Mouse (Mus musculus): ENCODE measurements around the gene Pkig. TPM values are rescaled to one million over a fixed set of nuclear protein-coding genes. Genes with fewer than 3 reads are reported as not detected.

The Pkig gene
- polyA plus RNA-seq, 1 experiment from 2014 or later = 87.0 TPM

DNA sequence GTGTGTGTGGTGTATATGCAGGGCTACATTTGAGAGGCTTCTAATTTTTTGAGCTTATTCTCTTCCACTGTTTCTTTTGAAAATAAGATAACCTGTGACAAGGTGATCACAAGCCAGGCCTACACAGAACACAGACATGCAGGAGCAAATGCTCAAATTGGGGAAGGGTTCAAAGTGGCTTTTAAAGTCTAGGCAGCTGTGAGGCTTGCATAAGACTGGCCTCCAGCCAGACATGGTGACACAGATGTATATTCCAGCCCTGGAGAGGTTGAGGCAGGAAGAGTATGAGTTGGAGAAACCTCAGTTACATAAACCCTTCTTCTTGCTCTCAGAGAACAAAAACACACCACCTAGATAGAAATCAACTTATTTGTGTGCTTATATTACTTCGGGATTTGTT, 108.7 kb downstream of the Pkig start:
- DNase-seq (ENCODE audit: low read depth, low spot score) (no peak), ATAC-seq (no peak)
- in situ Hi-C loops (cut with MboI; ENCODE audit: low pct_unique_long_range_greater_than_20kb) = no loop called here
- no peak for TF ChIP-seq CTCF (IDR thresholded peaks at IDR 0.05)
- ChIA-PET POLR2A (no interaction called here), CTCF (interaction anchor here (1.0 kb wide), 1 partner anchor 24 kb away, joined by 3 read pairs; no protein-coding TSS in a partner anchor)
- H3K27me3 ChIP-seq = peaks cover 16% of the 10 kb centered on the region

DNA sequence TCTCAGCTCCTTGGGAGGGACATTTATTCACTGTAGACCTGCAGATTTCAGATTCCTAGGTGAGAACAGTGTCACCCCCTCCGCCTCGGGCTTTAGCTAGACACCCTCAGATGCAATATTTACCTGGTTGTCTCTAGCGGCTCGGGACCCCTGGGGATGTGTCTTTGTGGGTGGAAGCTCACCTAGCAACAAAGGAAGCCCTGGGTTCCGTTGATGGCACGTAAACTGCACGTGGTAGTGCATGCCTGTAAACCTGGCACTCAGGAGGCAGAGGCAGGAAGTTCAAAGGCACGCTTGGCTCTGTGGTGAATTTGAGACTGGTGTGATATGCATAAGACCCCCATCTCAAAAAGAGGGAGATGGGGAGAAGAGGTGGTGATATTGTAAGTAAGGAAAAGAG, 112.5 kb downstream of the Pkig start:
- no peak for ATAC-seq
- DNase-seq (ENCODE audit: low read depth, low spot score) = no peak
- TF ChIP-seq CTCF (IDR thresholded peaks at IDR 0.05) = no peak
- ChIA-PET POLR2A (no interaction called here), CTCF (no interaction called here)
- peaks cover 26% of the 10 kb centered on the region for H3K27me3 ChIP-seq
- in situ Hi-C loops (cut with MboI; ENCODE audit: low pct_unique_long_range_greater_than_20kb) = no loop called here

Other genes with a start within 250 kb of the Pkig start
- gene Oser1, start 233.7 kb upstream of the Pkig start, polyA plus RNA-seq (2021) = 39.0 TPM
- 0.21 TPM for gene Gdap1l1, start 219.9 kb upstream of the Pkig start, polyA plus RNA-seq (2021)
- 11.7 TPM for gene Fitm2, start 185.8 kb upstream of the Pkig start, polyA plus RNA-seq (2021)
- not detected for gene R3hdml, start 166.1 kb upstream of the Pkig start, polyA plus RNA-seq (2021)
- gene Hnf4a, start 151.6 kb upstream of the Pkig start, polyA plus RNA-seq (2021) = 0.19 TPM
- gene Ttpal, start 56.1 kb upstream of the Pkig start, polyA plus RNA-seq (2021) = 19.4 TPM
- 238 TPM for gene Serinc3, start 13.3 kb upstream of the Pkig start, polyA plus RNA-seq (2021)
- gene Ada, start 91.9 kb downstream of the Pkig start, polyA plus RNA-seq (2021) = 4.0 TPM
- gene Ccn5, start 162.5 kb downstream of the Pkig start, polyA plus RNA-seq (2021) = 143 TPM
- not detected for gene Kcnk15, start 195.3 kb downstream of the Pkig start, polyA plus RNA-seq (2021)

All from Patski (cell line).